Mouse (Mus musculus) cerebral cortex, adult 2 months (tissue): ENCODE measurements around the gene Acacb.

ENCODE experiments used
- WGBS: fragments of 180-500 bp; shearing (Covaris S2); methylation state at CpG from one replicate; pipeline ENCODE4 v1.1.7; 2018; 5-methylcytosine and 5-hydroxymethylcytosine counted together

The Acacb gene

GRCm38 (mm10) chr5:114135516-114135915 lies 10.8 kb upstream of the Acacb start:
- 77% methylated on average over 10 of the region's 10 CpGs for WGBS

- 64% methylated on average over 15 of the region's 15 CpGs for WGBS
Observed at GRCm38 (mm10) chr5:114137481-114138276, 8.7 kb upstream of the Acacb start.

GRCm38 (mm10) chr5:114138277-114139164 lies 7.8 kb upstream of the Acacb start:
- 53% methylated on average over 21 of the region's 21 CpGs for WGBS

- 23% methylated on average over 9 of the region's 9 CpGs for WGBS
Observed at GRCm38 (mm10) chr5:114139175-114139574, 7.2 kb upstream of the Acacb start.

GRCm38 (mm10) chr5:114147043-114147972 lies 973 bp downstream of the Acacb start:
- WGBS = 85% methylated on average over 14 of the region's 14 CpGs

GRCm38 (mm10) chr5:114152359-114153092 lies 6.2 kb downstream of the Acacb start:
- WGBS = 88% methylated on average over 12 of the region's 12 CpGs

- 4% methylated on average over 12 of the region's 12 CpGs for WGBS
Observed at GRCm38 (mm10) chr5:114153490-114153889, 7.2 kb downstream of the Acacb start.

- 84% methylated on average over 5 of the region's 5 CpGs for WGBS
Observed at GRCm38 (mm10) chr5:114154765-114155164, 8.4 kb downstream of the Acacb start.

- WGBS = 76% methylated on average over 9 of the region's 9 CpGs
Observed at GRCm38 (mm10) chr5:114155168-114155933, 9.0 kb downstream of the Acacb start.

- 64% methylated on average over 7 of the region's 7 CpGs for WGBS
Observed at GRCm38 (mm10) chr5:114157236-114157635, 10.9 kb downstream of the Acacb start.

GRCm38 (mm10) chr5:114161424-114161823 lies 15.1 kb downstream of the Acacb start:
- WGBS = 82% methylated on average over 6 of the region's 6 CpGs

GRCm38 (mm10) chr5:114162106-114162815 lies 15.9 kb downstream of the Acacb start:
- WGBS = 40% methylated on average over 12 of the region's 12 CpGs

- 37% methylated on average over 6 of the region's 6 CpGs for WGBS
Observed at GRCm38 (mm10) chr5:114163117-114163696, 16.9 kb downstream of the Acacb start.

GRCm38 (mm10) chr5:114170345-114170744 lies 24.0 kb downstream of the Acacb start:
- 90% methylated on average over 7 of the region's 7 CpGs for WGBS

GRCm38 (mm10) chr5:114172936-114173335 lies 26.6 kb downstream of the Acacb start:
- WGBS = 93% methylated on average over 3 of the region's 3 CpGs

GRCm38 (mm10) chr5:114173458-114173857 lies 27.1 kb downstream of the Acacb start:
- 72% methylated on average over 7 of the region's 7 CpGs for WGBS

GRCm38 (mm10) chr5:114173877-114174581 lies 27.7 kb downstream of the Acacb start:
- 22% methylated on average over 16 of the region's 16 CpGs for WGBS

- 18% methylated on average over 16 of the region's 16 CpGs for WGBS
Observed at GRCm38 (mm10) chr5:114174639-114175038, 28.3 kb downstream of the Acacb start.
